Mouse (Mus musculus) heart, postnatal 14 days (tissue): ENCODE data around the gene Mrps17. TPM values are rescaled to one million over a fixed set of nuclear protein-coding genes. Genes with fewer than 3 reads are reported as not detected.
"Not testable (repeated sequence)": the region's sequence is repeated elsewhere in the genome, so short reads cannot be mapped to it uniquely, and the experiment has no call there.

Experiments used
- DNase-seq, 2 experiments: peaks; one replicate each; pipeline ENCODE4 v3.0.0; 2021 to 2022
- intact Hi-C: fragments of 180-260 bp; cut with DNase I; formaldehyde crosslinking; loops from one replicate; pipeline ENCODE4 v1.15.1; 2025
- long read RNA-seq, 2 experiments: library from polyadenylated mRNA; stranded (forward); transcript quantifications; one replicate each; pipeline ENCODE4 v2.0.0; 2021
- total RNA-seq, 2 experiments: library from RNA; stranded (reverse); gene quantifications; 2 replicates each; pipeline ENCODE4 v1.2.3; 2021

The Mrps17 gene
- 10 to 100 TPM; 85.3 to 93.6 TPM for total RNA-seq
- long read RNA-seq, experiment 1, full-length matches to known transcripts: 100 of 137 reads
- long read RNA-seq, experiment 1, partial matches to known transcripts: 3 of 137 reads
- long read RNA-seq, experiment 1, other reads (novel, unspliced or antisense): 34 of 137 reads
- long read RNA-seq, experiment 2, full-length matches to known transcripts: 84 of 109 reads
- long read RNA-seq, experiment 2, partial matches to known transcripts: 2 of 109 reads
- long read RNA-seq, experiment 2, other reads (novel, unspliced or antisense): 23 of 109 reads

DNA sequence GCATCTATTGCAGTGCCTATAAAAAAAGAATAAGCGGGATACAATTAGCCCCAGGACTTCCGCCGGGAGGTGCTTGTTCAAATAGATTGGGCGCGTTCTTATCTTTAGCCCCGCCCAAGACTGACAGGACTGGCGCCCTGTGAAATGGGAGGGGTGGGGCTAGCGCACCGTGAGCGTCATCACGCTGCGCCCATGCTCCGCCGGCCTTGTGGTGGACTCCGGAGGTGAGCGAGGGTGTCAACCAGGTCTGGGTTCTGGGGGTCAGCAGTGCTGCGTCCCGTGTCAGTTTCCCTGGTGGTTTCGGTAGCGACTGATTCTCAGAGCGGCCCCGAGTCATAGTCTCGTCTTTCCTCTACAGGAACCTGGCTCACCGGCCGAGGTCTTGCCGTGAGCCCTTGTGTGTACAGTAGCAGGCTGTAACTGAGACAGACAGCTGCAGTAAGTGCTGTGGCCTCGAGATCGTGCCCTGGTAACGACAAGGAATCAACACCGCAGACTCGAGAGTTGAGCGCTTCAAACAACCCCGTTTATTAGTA, at the start of gene Mrps17:
Mrps17 (plus strand) TSS at position 172 of the 536 bp plus-strand sequence.
- peak; percentile 91 to 94 for DNase-seq
- intact Hi-C loops: no loop called here

DNA sequence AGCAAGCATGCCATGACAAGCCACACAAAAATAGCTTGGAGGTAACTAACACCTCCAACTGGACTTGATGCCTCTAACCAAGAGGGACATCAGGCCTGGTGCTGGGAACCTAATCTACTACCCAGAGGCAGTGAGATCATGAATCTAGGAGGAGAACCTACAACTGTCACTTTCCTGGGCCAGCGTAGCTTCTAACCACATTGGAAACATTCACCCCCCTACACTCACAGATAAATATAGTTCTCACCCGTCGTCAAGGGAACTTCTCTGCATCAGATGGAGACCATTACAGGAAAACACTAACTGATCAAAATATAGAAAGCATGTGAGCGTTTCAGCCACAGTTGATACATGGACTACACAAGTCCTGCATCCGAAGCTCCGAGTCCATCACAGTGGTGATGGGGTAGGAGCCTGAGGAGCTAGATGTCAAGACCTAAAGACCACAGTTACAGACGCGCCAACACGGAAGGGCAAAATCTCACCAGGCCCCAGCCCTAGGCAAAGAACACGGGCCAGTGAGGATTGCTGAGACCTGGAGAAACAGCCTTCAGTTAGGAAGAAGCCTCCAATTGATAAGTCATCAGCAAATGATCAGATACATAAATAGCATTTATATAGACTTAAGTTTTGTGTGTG, 48.9 kb upstream of the Mrps17 start:
- intact Hi-C loops: no loop called here
- DNase-seq: no peak

DNA sequence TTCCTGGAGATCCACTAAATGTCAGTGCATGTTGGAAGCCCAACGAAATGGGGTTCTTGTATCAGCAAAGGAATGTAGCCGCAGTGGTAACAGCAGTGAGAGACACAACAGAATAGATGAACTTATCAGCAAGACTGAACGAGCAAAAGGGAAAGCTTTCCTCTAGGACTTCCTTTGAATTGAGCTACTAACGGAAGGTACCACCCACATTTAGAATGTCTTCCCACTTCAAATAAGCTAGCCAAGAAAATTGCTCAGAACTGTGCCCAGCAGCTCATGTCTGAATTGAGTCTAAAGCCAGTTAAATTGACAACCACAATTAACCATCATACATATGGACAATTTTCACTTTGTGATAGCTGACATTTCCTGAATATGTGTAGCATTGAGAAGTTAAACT, 47.4 kb upstream of the Mrps17 start:
- intact Hi-C loops: no loop called here
- no peak for DNase-seq

DNA sequence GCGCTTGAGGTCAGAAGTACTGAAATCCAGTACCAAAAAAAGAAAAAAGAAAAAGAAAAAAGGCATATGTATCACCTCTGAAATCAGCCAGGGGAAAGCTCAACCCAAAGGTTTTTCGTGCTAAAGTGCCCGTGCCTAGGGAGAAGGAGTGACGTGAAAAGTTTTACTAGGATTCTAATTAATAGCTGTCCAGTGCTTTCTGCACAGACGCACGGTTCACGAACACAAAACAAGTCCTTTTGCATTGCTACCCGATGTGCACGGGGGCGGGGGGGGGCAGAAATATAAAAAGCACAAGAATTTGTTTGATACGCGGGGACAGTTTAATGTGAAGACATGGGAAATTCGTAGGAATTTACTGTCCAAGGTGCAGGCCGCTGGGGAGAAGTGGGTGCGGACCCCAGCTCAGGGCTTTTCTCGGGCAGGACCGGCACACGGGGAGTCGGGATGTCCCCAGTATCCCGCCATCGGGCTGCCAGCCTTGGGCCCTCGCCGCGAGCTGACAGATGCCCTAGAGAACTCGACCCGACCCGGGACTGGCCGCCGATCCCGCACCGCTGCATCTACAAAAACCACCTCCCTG, 45.8 kb upstream of the Mrps17 start:
- intact Hi-C loops: loop anchor here (5.0 kb wide), 2 partner anchors 43 to 58 kb away; partner anchors contain the start of gene Nipsnap2
- DNase-seq: no peak

DNA sequence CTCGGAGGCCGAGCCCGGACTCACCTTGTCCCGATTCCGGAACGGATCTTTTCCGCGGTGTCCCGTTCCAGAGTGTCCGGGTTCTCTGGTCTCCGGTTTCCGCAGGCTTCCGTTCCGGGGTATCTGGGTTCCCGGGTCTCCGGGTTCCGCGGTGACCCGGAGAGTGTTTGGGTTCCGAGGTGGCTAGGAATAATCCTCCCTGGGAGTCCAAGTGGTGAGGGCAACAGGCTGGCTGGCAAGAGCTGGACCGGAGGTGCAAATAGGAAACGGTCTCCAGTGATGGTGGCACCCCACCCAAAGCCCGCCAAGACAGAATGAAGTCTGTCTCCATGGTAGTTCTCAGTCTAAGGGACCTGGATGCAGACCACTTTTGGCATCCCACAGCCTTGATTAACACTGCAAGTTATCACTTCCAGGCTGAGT, 45.2 kb upstream of the Mrps17 start, which contains the start of gene Zfp11:
Zfp11 (minus strand) TSS at position 64 of the 423 bp plus-strand sequence.
- intact Hi-C loops: loop anchor here (5.0 kb wide), 2 partner anchors 42 to 57 kb away; partner anchors contain the start of gene Nipsnap2

DNA sequence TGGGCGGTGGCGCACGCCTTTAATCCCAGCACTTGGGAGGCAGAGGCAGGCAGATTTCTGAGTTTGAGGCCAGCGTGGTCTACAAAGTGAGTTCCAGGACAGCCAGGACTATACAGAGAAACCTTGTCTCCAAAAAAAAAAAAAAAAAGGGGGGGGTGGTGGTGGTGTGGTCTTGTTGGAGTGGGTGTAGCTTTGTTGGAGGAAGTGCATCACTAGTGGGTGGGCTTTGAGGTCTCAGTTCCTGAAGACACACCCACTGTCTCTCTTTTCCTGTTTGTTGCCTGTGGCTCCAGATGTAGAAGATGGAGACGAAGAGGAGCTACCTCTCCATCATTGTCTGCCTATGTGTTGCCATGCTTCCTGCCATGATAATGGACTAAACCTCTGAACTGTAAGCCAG, 30.2 kb upstream of the Mrps17 start:
- intact Hi-C loops, DNase-seq: not testable (repeated sequence)

More for the DNA sequence above, 45.2 kb upstream of the Mrps17 start, which contains the start of gene Zfp11:
- DNase-seq: peak; percentile 79 to 88

DNA sequence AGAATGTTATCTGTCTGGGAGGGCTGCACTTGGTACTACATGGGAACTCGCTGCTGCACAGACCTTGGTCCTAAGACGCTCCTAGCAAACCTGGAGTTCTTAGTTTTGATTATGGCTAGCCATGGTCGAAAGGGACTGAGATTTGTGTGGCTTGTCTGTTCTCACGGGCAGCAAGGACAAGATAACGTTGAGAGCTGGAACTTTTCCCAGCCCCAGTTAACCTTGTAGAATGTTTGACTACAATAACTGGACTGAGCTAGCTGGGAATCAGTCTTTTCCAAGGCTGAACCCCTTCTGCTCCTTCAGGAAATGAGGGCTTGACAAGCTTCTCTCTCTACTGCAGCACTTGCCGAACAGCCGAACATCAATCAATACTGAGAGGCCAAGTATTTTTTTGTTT, 27.7 kb upstream of the Mrps17 start:
- intact Hi-C loops: no loop called here
- no peak for DNase-seq

DNA sequence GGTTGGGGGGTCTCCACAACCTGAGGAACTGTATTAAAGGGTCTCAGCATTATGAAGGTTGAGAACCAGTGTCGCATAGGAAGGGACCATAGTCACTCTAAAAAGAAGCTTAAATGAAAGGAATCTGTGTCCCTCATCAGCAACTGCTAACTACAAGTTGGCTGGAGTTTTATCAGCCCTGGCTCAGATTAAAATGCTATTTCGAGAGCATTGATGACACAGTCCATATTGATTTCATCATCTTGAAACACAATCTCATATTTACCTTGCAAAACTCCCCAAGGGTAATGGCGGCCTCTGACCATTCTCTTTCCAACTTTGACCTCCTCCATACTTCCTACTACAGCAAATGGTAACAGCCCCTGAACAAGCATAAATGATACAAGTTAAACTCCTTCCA, 24.8 kb upstream of the Mrps17 start:
- intact Hi-C loops: no loop called here
- DNase-seq: no peak

DNA sequence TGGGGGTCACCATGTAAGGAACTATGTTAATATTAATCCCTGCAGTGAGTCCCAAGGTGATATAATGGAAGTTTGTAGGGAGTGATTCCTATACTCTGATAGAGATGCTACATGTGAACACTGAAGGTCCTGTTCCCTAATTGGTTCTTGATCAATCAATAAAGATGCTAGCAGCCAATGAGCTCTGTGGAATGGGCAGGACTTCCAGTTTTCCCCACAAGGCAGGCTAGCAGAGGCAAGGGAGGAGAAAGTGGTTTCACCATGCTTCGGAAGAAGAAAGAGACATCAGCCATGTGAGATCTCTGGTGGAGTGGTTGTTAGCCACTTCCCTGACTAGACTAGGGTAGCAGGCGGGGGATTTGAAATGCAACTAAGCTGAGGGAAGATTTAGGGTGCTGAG, 14.8 kb upstream of the Mrps17 start:
- DNase-seq: no peak
- intact Hi-C loops: no loop called here

DNA sequence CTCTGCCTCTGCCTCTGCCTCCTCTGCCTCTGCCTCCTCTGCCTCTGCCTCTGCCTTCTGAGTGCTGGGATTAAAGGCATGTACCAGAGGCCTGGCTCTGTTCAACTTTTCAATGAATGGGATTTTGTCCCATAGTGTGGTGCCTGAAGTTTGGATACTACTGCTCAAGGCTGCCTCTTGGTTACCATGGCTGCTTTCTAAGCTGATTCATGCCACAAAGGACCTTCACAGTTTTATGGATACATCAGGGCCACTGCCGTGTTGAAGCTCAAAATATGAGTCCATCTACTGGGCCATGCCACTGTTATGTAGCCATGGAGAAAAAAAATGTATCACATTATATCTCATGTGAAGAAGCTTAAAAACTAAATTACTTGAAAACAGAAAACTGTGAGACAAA, 13.6 kb upstream of the Mrps17 start:
- intact Hi-C loops: no loop called here
- no peak for DNase-seq

DNA sequence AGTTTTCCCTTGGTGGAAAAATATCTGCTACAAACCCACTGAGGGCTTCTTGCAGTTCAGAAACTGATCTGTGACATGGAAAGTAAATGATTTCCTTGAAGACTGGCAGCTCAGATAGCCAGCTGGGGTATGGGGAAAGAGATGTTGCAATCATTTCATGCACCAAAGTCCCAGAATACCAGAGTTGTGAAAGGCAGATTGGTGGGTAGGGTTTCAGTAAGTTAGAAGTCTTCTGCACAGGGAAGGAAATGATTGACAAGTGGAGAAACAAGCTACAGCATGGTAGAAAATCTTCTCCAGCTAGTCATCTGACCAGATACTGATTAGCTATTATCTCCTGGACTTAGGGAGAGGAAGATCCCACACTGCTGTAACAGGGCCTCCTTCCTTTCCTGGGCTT, 11.9 kb upstream of the Mrps17 start:
- intact Hi-C loops: no loop called here
- no peak for DNase-seq

DNA sequence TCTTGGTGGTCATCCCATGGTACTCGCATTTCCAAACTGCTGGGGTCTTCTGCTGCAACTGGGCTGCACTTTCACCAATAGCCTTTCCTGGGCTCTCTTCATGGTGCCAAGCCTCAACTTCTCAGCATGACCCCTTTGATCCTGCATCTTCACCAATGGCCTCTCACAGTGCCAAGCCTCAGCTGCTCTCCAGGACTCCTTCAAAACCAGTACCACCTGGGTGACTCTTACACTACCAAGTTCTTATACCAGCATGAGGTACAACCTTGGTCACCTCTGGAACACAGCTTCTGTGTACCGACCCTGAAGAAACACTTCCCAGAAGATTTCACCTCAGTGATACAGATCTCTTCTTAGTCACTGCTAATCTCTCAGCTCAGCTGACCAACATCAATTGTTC, 6.9 kb upstream of the Mrps17 start, which contains the start of gene Sept14:
Sept14 (minus strand) TSS at position 101 of the 400 bp plus-strand sequence.
- no peak for DNase-seq

DNA sequence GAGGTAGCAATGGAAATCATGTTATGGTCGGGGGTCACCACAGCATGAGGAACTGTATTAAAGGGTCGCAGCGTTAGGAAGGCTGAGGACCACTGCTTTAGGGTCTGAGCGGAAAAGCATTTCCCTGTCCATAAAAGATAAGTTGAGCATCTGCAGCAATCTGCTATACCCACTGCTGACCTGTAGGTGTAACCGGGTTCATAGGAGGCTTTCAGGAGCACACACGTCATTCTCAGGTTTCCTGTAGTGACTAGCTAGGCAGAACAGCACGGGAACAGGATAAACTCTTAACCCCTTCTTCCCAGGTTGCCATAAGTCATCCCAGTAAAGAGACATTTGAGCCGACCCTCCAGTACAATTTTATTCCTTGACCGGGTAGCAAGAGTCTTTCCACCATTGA, 1.7 kb downstream of the Mrps17 start:
- DNase-seq: no peak
- intact Hi-C loops: no loop called here

More for the DNA sequence above, 6.9 kb upstream of the Mrps17 start, which contains the start of gene Sept14:
- intact Hi-C loops: no loop called here

DNA sequence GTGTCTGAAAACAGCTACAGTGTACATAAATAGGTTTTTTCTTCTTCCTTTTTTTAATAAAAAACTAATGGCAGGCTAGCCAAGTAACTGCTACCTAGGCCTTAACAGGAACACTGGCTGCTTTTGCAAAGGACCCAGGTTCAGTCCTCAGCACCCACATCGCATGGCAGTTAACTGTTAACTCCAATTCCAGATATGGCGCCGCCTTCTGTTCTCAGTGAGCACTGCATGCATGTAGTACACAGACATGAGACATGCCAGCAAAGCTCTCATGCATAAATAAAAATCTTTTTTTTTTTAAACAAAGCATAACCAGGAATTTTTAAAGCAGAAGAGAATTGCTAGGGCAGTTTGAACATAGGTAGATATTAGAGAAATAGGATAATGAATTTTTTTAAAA, 4.9 kb downstream of the Mrps17 start:
- intact Hi-C loops: loop anchor here (5.0 kb wide), 1 partner anchor 108 kb away; no protein-coding TSS in a partner anchor
- DNase-seq: no peak

DNA sequence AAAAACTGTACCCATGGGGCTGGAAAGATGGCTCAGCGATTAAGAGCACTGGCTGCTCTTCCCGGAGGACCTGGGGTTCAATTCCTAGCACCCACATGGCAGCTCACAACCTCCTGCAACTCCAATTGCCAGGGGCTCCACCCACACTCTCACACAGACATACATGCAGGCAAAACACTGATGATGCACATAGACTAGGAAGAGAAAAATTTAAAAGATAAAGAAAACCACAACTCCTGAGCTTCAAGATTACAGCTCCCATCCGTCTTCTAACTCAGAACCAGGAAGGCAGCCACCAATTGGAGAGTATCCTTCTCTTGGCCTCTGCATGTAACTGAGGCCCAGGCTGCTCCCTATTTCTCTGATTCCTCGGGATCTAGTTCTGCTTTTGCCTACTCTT, 9.0 kb downstream of the Mrps17 start:
- intact Hi-C loops: loop anchor here (5.0 kb wide), 1 partner anchor 112 kb away; no protein-coding TSS in a partner anchor

DNA sequence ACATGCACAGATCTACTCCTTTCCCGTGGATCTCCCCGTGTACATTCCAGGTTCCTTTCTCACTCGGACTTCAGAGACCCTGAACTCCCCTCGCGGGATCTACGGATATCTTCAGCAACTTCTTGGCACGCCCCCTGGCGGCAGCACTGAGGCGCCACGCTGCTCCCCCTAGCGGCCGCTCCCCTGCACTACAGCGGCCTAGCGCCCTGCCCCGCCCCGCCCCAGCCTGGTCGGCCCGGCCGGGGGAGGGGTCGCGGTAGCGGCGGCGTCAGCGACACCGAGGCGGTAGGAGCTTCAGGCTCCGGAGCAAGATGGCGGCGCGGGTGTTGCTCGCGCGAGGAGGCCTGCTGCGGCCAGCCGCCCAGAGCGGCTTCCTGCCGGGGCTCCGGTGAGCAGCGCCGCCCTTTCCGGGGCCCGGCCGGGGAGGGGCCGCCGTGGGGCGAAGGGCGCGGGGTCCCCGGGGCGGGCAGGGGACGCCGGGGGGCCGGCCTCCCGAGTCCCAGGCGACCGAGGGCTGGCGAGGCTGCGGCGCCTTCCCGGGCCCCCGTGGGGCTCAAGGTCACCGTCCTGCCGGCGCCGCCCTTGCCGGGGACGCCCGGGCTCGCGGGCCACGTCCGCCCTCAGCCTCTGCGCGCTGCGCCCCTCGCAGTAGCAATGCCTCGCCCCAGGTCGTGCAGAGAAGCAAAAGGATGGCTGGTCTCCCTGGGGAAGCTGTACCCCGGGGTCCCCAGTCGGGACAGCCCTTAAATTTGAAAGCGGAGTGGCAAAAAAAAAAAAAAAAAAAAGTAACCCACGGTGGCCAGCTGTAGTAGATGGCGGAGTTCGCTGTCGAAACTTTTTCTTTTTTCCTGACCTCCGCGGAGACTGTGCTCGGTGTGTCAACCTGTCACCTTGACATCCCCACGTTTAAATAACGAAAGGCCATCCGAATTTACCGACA, 9.8 kb downstream of the Mrps17 start, which contains the start of gene Nipsnap2:
Nipsnap2 (plus strand) TSS at position 230 of the 940 bp plus-strand sequence.
- intact Hi-C loops: loop anchor here (5.0 kb wide), 2 partner anchors 53 to 113 kb away; partner anchors contain the start of gene Zfp11
- peak; percentile 94 for DNase-seq

More for the DNA sequence above, 9.0 kb downstream of the Mrps17 start:
- no peak for DNase-seq

DNA sequence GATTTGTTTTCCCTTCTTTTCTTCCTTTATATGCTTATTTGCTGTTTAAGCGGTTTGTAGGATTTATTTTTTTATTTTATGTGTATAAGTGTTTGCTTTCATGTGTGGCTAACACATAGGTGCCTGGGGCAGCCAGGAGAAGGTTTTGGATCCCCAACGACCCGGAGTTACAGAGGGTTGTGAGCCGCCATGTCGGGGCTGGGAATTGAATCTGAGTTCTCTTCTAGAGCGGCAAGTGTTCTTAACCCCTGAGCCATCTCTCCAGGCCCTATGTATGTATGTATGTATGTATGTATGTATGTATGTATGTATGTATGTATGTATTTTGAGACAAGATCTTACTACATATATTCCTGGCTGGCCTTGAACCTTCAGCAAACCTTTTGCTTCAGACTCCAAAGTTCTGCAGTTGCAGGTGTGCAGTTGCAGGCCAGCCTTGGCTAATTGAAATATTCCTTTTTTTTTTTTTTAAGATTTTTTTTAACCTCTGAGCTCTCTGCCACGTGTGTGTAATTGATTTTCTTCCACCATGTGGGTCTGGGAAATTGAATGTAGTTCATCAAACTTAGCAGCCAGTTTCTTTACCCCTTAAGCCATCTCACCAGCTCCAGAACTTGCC, 10.6 kb downstream of the Mrps17 start:
- intact Hi-C loops: loop anchor here (5.0 kb wide), 1 partner anchor 54 kb away; the partner anchor contains the start of gene Zfp11
- peak in 1 of 2 experiments; percentile 28 for DNase-seq

DNA sequence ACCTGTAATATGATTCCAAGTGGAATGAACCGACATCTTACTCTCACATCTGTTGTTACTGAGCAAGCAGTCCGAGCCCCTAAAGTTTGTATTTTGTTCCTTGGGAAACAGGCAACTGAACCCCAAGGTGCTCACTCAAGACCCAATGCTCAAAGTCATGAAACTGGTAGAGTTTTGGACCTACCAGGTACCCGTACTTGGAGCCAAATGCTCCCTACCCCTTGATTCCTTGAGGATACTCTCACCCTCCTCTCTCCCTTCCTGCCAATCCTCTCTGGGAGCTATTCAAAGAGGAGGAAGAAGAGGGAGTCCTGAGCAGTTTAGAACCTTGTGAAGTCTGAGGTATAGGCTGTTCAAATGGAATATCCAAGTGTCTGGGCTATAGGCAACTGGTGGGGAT, 11.5 kb downstream of the Mrps17 start:
- intact Hi-C loops: loop anchor here (5.0 kb wide), 1 partner anchor 54 kb away; the partner anchor contains the start of gene Zfp11
- DNase-seq: no peak

DNA sequence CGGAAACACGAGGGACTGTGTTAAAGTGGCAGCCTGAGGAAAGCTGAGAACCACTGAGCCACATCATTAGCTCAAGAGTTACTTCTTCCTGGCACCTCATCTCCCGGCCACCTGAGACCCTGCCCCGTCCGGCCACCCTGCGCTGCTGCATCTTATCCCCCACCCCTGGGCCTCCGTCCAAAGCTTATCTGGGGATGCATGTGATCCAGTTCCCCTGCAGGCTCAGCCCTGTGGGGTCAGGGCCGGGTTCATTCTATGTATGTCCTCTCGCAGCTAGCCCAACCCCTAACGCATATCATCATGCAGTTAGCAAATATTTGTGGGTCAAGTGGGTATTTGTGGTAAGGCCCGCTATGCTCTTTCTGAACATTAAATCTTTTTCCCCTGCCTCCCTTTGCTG, 14.0 kb downstream of the Mrps17 start:
- intact Hi-C loops: loop anchor here (5.0 kb wide), 1 partner anchor 57 kb away; the partner anchor contains the start of gene Zfp11
- DNase-seq: peak; percentile 48 to 56
